Mouse (Mus musculus): ENCODE measurements at regions not wholly inside any gene's neighbourhood (a gene's known extent, or its start where the extent isn't known, plus 50 kb on each side); places are given as distances from the start of the nearest gene placed in this dataset.
A peak's percentile ranks its signal among the peaks of the same experiment; 100 is the strongest.

- no peaks in the 10 kb centered on the region for H3K9me3 ChIP-seq (ENCODE audit: low read length)
- no peaks in the 10 kb centered on the region for H3K36me3 ChIP-seq (ENCODE audit: insufficient read depth, low read length)
- TF ChIP-seq EP300 (IDR thresholded peaks at IDR 0.05) (no peak), CTCF (IDR thresholded peaks at IDR 0.05) (no peak)
- H3K4me2 ChIP-seq (replicated peaks; ENCODE audit: low read depth, low read length): no peak overlapping the region
- no peak overlapping the region for H3K27ac ChIP-seq (ENCODE audit: low read length)
- 71% methylated on average over 3 of the region's 3 CpGs for WGBS
- ATAC-seq (no peak), DNase-seq (ENCODE audit: low spot score) (no peak)
- no peak overlapping the region for H3K9ac ChIP-seq (replicated peaks; ENCODE audit: low read depth)
- no peak overlapping the region for H3K4me3 ChIP-seq (ENCODE audit: low read depth, low read length)
- peaks cover 13% of the 10 kb centered on the region; the same call in 1 of the 2 replicates for H3K4me1 ChIP-seq (ENCODE audit: insufficient read depth, low read depth, low read length)
- H3K27me3 ChIP-seq (replicated peaks; ENCODE audit: insufficient read depth, low read length): no peaks in the 10 kb centered on the region
These were observed 75.0 kb downstream of the Dad1 start for GRCm38 (mm10) chr14:54178856-54179255.

- DNase-seq (ENCODE audit: low spot score) (no peak), ATAC-seq (no peak)
- Histone ChIP-seq H3K4me2 (replicated peaks; ENCODE audit: low read depth, low read length) (no peak overlapping the region), H3K9me3 (ENCODE audit: low read length) (no peaks in the 10 kb centered on the region), H3K27me3 (replicated peaks; ENCODE audit: insufficient read depth, low read length) (no peaks in the 10 kb centered on the region), H3K4me3 (ENCODE audit: low read depth, low read length) (no peak overlapping the region), H3K9ac (replicated peaks; ENCODE audit: low read depth) (no peak overlapping the region), H3K4me1 (ENCODE audit: insufficient read depth, low read depth, low read length) (peaks cover 13% of the 10 kb centered on the region; the same call in 1 of the 2 replicates), H3K36me3 (ENCODE audit: insufficient read depth, low read length) (no peaks in the 10 kb centered on the region), H3K27ac (ENCODE audit: low read length) (no peak overlapping the region)
- TF ChIP-seq CTCF (IDR thresholded peaks at IDR 0.05) (no peak), EP300 (IDR thresholded peaks at IDR 0.05) (no peak)
- 60% methylated on average over 14 of the region's 14 CpGs for WGBS
These were observed 77.4 kb downstream of the Dad1 start for GRCm38 (mm10) chr14:54176469-54176868.

- Histone ChIP-seq H3K9me3 (ENCODE audit: low read length) (no peaks in the 10 kb centered on the region), H3K27ac (ENCODE audit: low read length) (no peak overlapping the region), H3K4me1 (ENCODE audit: insufficient read depth, low read depth, low read length) (0 out of 2 replicates have a peak, but pooled peaks cover 4% of the 10 kb centered on the region), H3K9ac (replicated peaks; ENCODE audit: low read depth) (no peak overlapping the region), H3K4me3 (ENCODE audit: low read depth, low read length) (no peak overlapping the region), H3K36me3 (ENCODE audit: insufficient read depth, low read length) (no peaks in the 10 kb centered on the region), H3K27me3 (replicated peaks; ENCODE audit: insufficient read depth, low read length) (no peaks in the 10 kb centered on the region), H3K4me2 (replicated peaks; ENCODE audit: low read depth, low read length) (no peak overlapping the region)
- no peak for ATAC-seq
- TF ChIP-seq EP300 (IDR thresholded peaks at IDR 0.05): no peak
- peak; percentile 27; the same call in 1 of the 2 replicates for TF ChIP-seq CTCF (IDR thresholded peaks at IDR 0.05)
- 73% methylated on average over 5 of the region's 5 CpGs for WGBS
- no peak for DNase-seq (ENCODE audit: low spot score)
These were observed 78.4 kb downstream of the Dad1 start for GRCm38 (mm10) chr14:54175476-54175875.

- no peak overlapping the region for H3K27ac ChIP-seq (ENCODE audit: low read length)
- ATAC-seq: no peak
- no peaks in the 10 kb centered on the region for H3K36me3 ChIP-seq (ENCODE audit: insufficient read depth, low read length)
- H3K9ac ChIP-seq (replicated peaks; ENCODE audit: low read depth): no peak overlapping the region
- no peak overlapping the region for H3K4me2 ChIP-seq (replicated peaks; ENCODE audit: low read depth, low read length)
- H3K9me3 ChIP-seq (ENCODE audit: low read length): no peaks in the 10 kb centered on the region
- H3K27me3 ChIP-seq (replicated peaks; ENCODE audit: insufficient read depth, low read length): no peaks in the 10 kb centered on the region
- 88% methylated on average over 5 of the region's 5 CpGs for WGBS
- no peak overlapping the region for H3K4me3 ChIP-seq (ENCODE audit: low read depth, low read length)
- 0 out of 2 replicates have a peak, but pooled peaks cover 2% of the 10 kb centered on the region for H3K4me1 ChIP-seq (ENCODE audit: insufficient read depth, low read depth, low read length)
- no peak for DNase-seq (ENCODE audit: low spot score)
- TF ChIP-seq CTCF (IDR thresholded peaks at IDR 0.05) (no peak), EP300 (IDR thresholded peaks at IDR 0.05) (no peak)
These were observed 80.6 kb downstream of the Dad1 start for GRCm38 (mm10) chr14:54173316-54173715.

GRCm38 (mm10) chr14:54169254-54169653, 84.7 kb downstream of the Dad1 start:
- TF ChIP-seq CTCF (IDR thresholded peaks at IDR 0.05): no peak
- TF ChIP-seq EP300 (IDR thresholded peaks at IDR 0.05): no peak
- no peak overlapping the region for H3K9ac ChIP-seq (replicated peaks; ENCODE audit: low read depth)
- no peak overlapping the region for H3K27ac ChIP-seq (ENCODE audit: low read length)
- ATAC-seq (no peak), DNase-seq (ENCODE audit: low spot score) (no peak)
- no peaks in the 10 kb centered on the region for H3K27me3 ChIP-seq (replicated peaks; ENCODE audit: insufficient read depth, low read length)
- no peaks in the 10 kb centered on the region for H3K9me3 ChIP-seq (ENCODE audit: low read length)
- no peaks in the 10 kb centered on the region for H3K36me3 ChIP-seq (ENCODE audit: insufficient read depth, low read length)
- no peak overlapping the region for H3K4me2 ChIP-seq (replicated peaks; ENCODE audit: low read depth, low read length)
- 85% methylated on average over 7 of the region's 7 CpGs for WGBS
- no peaks in the 10 kb centered on the region for H3K4me1 ChIP-seq (ENCODE audit: insufficient read depth, low read depth, low read length)
- H3K4me3 ChIP-seq (ENCODE audit: low read depth, low read length): no peak overlapping the region

GRCm38 (mm10) chr14:54168414-54168931, 85.4 kb downstream of the Dad1 start:
- Histone ChIP-seq H3K9me3 (ENCODE audit: low read length) (no peaks in the 10 kb centered on the region), H3K4me3 (ENCODE audit: low read depth, low read length) (no peak overlapping the region), H3K9ac (replicated peaks; ENCODE audit: low read depth) (no peak overlapping the region), H3K36me3 (ENCODE audit: insufficient read depth, low read length) (no peaks in the 10 kb centered on the region), H3K4me2 (replicated peaks; ENCODE audit: low read depth, low read length) (no peak overlapping the region), H3K27me3 (replicated peaks; ENCODE audit: insufficient read depth, low read length) (no peaks in the 10 kb centered on the region), H3K4me1 (ENCODE audit: insufficient read depth, low read depth, low read length) (no peaks in the 10 kb centered on the region), H3K27ac (ENCODE audit: low read length) (no peak overlapping the region)
- no peak for TF ChIP-seq EP300 (IDR thresholded peaks at IDR 0.05)
- TF ChIP-seq CTCF (IDR thresholded peaks at IDR 0.05): peak; percentile 16; the same call in 1 of the 2 replicates
- 63% methylated on average over 4 of the region's 4 CpGs for WGBS
- DNase-seq (ENCODE audit: low spot score): no peak
- no peak for ATAC-seq

- H3K27me3 ChIP-seq (replicated peaks; ENCODE audit: insufficient read depth, low read length): no peaks in the 10 kb centered on the region
- no peak overlapping the region for H3K4me2 ChIP-seq (replicated peaks; ENCODE audit: low read depth, low read length)
- no peak overlapping the region for H3K4me3 ChIP-seq (ENCODE audit: low read depth, low read length)
- ATAC-seq: no peak
- no peaks in the 10 kb centered on the region for H3K4me1 ChIP-seq (ENCODE audit: insufficient read depth, low read depth, low read length)
- no peaks in the 10 kb centered on the region for H3K36me3 ChIP-seq (ENCODE audit: insufficient read depth, low read length)
- no peak for TF ChIP-seq EP300 (IDR thresholded peaks at IDR 0.05)
- TF ChIP-seq CTCF (IDR thresholded peaks at IDR 0.05): no peak
- H3K27ac ChIP-seq (ENCODE audit: low read length): no peak overlapping the region
- WGBS: 52% methylated on average over 3 of the region's 3 CpGs
- H3K9ac ChIP-seq (replicated peaks; ENCODE audit: low read depth): no peak overlapping the region
- H3K9me3 ChIP-seq (ENCODE audit: low read length): no peaks in the 10 kb centered on the region
- DNase-seq (ENCODE audit: low spot score): no peak
These were observed 87.8 kb downstream of the Dad1 start for GRCm38 (mm10) chr14:54166057-54166456.

All from lung, postnatal 0 days (tissue).